Mouse (Mus musculus) stomach, postnatal 0 days (tissue): ENCODE results near the gene Adra1b.

Experiments used
- CTCF ChIP-seq: IDR thresholded peaks from 2 replicates; pipeline ENCODE4 v1.5.1; 2016; ENCODE audit warnings: antibody characterized with exemption, low read depth, mild to moderate bottlenecking, moderate library complexity
- EP300 ChIP-seq: optimal IDR thresholded peaks from 2 replicates; pipeline ENCODE3; 2016; ENCODE audit warnings: antibody characterized with exemption

GRCm38 (mm10) chr11:43834531-43834930 lies 66.5 kb downstream of the Adra1b start:
- TF ChIP-seq CTCF, result no peak
- no peak for TF ChIP-seq EP300
